Mouse (Mus musculus) CD4-positive naive resting alpha-beta T cell, adult 57 days (primary cell): Measurements from ENCODE around the gene Map2k4. TPM values are rescaled to one million over a fixed set of nuclear protein-coding genes. Genes with fewer than 3 reads are reported as not detected.

Experiments
- total RNA-seq: library from RNA; stranded (reverse); gene quantifications from one replicate; pipeline ENCODE4 v1.2.4, GENCODE M21; 2023

Gene Map2k4
- 44.6 TPM for total RNA-seq

DNA sequence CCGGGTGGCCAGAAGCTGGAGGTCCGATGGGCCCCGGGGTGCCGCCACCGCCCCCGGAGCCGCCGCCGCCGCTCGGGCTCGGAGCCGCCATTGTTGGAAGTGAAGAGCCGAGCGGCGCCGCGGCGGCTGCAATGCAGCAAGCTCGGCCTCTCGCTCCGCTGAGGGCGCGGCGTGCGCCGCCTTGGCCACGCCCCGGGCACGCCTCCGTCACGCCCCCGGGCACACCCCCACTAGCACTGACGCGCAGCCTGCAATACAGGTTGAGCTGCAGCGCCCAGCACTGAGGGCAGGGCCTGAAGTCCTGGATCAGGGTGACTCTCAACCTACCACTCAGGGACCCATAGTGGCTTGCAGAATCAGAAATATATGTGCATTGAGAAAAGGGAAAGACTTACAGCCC lies at the start of gene Map2k4:
Gene Map2k4, minus strand, starts transcription at position 144 of the 400 bp plus-strand sequence.

DNA sequence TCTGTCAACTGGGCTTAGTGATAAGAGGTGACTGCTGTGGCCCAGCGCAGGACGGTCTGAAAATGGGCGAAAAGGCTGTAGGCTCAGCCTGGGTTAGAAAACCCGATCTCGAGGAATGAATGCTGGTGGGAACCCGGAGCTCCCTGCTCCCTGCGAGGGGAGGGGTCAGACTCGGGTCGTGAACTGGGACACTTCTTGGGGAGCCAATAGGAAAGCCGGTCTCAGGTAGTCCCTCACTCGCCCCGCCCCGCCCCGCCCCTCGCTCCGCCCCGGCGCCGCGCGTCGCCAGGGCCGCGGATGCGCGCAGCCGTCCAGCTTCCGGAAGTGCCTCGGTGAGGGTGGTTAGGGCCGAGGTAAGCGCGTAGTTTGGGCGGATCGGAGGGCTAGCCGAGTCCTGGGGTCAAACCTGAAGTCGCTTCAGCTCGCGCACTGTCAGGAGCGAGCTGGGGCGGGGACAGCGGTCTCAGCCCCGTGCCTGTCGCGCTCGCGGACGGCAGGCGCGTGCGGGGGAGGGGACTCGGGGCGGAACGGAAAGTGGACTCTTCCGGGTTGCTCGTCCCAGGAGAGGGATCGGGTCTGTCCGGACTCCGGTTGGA lies 18.9 kb upstream of the Map2k4 start, which contains the start of gene Zkscan6:
Gene Zkscan6, plus strand, starts transcription at position 267 of the 596 bp plus-strand sequence.

Other genes starting within 250 kb of the Map2k4 start
- gene Zkscan6, start 18.9 kb upstream of the Map2k4 start, total RNA-seq: 23.6 TPM